Mouse (Mus musculus) embryonic fibroblast, embryonic 13.5 days (primary cell): ENCODE measurements at regions not wholly inside any gene's neighbourhood (a gene's known extent, or its start where the extent isn't known, plus 50 kb on each side); places are given as distances from the start of the nearest gene placed in this dataset.

ENCODE experiments used
- H3K27ac ChIP-seq: 2 replicates; pipeline ENCODE4 v1.5.1; 2012; ENCODE audit warnings: low read length, control low read depth, inconsistent platforms; ENCODE audit not compliant: insufficient read depth
- H3K4me1 ChIP-seq: 2 replicates; pipeline ENCODE4 v1.6.1; 2011; ENCODE audit warnings: low read length; ENCODE audit not compliant: control insufficient read depth, insufficient read depth
- H3K4me3 ChIP-seq: 2 replicates; pipeline ENCODE4 v1.5.1; 2011; ENCODE audit warnings: mild to moderate bottlenecking, control low read depth, low read length; ENCODE audit not compliant: insufficient read depth
- CTCF ChIP-seq: IDR thresholded peaks from 2 replicates; pipeline ENCODE4 v1.5.1; 2011; ENCODE audit warnings: mild to moderate bottlenecking, control low read depth, low read length, moderate library complexity, borderline replicate concordance; ENCODE audit not compliant: insufficient read depth
- POLR2A ChIP-seq: IDR thresholded peaks from 2 replicates; pipeline ENCODE4 v1.6.1; 2011; ENCODE audit warnings: low read depth, mild to moderate bottlenecking, control low read depth, low read length, moderate library complexity

DNA sequence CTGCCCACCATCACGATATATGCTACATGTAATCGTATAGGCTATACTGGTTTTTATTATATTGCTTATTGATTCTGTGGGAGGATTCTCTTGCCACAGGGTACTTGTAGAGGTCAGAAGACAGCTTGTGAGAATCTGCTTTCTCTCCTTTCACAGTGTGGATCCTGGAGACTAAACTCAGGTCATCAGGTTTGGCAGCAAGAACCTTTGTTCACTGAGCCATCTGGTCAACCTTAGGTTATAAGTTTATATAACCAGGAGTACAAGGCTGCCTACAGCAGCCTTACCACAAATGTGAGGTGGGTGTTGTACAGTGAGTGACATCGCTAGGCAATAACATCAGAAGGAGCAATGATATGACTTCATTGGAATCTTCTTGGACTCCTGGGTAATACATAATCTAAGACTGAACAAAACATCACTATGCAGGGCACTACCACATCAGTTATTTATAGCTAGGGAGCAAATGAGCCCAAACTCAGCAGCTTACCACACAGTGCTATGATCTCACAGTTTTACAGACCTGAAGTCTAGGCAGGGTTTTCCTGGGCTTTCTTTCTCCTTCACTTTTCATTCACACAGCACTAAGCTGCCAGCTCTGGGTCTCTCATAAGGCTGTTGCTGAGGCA, 89.0 kb downstream of the Gm815 start:
- no peaks in the 10 kb centered on the region for H3K4me1 ChIP-seq
- no peak overlapping the region for H3K4me3 ChIP-seq
- H3K27ac ChIP-seq, result no peak overlapping the region
- TF ChIP-seq POLR2A (no peak), CTCF (no peak)

DNA sequence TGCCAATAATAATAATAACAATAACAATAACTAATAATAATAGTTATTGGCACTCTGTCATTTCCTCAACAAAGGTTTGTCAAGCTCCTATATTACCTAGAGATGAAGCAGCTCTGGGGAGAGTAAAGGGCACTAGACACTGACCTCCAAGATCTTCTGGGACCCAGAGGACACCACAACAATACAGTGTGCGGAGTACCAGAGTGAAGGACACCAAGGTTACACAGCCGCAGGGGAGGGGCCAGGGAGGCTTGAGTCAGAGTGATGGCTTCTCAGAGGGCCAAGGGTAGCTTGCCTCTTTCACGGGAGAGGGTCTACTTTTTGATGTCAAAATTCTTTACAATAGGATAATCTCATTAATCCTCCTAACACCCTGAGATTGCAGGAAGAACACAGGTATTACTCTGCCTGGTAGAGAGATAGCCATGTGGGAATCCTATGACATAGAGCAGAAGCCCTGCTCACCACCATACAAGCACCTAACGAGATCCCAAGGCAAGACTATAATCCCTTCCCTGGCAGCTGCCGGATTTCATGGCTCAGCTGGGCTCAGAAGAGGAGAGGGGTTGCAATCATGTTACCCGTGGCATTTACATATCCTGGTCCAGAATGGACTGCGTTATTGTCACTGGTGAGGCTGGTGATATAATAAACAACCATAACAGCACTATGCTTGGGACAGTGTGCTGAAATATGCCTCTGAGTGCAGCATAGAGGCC, 91.1 kb downstream of the Gm815 start:
- H3K4me3 ChIP-seq, result no peak overlapping the region
- no peaks in the 10 kb centered on the region for H3K4me1 ChIP-seq
- no peak overlapping the region for H3K27ac ChIP-seq
- no peak for TF ChIP-seq POLR2A

DNA sequence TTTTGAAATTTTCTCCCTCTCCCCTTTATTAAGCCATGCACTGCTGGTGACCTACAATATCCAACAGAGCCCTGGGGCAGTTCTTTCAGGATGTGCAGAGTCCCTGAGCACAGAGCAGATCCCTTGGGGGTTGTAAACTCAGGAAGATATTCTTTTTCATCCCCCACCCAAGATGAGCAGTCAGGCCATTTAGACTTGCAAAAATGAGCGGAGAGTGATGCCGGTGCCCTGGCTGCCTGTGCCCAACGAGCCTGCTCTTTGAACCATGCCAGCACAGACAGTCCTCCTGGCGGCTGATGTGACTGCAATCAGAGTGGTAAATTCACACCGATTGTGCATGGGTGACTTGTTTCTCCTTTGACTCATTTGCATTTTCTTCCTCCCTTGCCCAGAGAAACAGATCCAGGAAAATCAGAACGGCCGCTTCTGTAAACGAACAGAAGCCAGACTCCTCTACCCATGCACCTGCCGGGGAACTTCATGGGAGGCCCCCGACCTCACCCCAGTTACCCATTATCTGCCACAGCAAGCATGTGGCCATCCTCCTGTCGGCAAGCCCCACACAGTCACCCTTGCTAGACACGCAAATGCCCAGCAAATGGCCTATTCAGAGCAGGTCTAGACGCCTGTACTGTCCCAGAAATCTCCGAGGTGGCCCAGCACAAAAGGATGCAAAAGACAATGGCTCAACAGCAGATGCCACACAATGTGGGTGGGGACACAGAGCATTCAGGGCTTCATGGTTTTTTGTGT, 92.4 kb downstream of the Gm815 start:
- no peak for TF ChIP-seq CTCF
- no peak for TF ChIP-seq POLR2A
- no peak overlapping the region for H3K27ac ChIP-seq
- no peak overlapping the region for H3K4me3 ChIP-seq
- H3K4me1 ChIP-seq, result no peaks in the 10 kb centered on the region

DNA sequence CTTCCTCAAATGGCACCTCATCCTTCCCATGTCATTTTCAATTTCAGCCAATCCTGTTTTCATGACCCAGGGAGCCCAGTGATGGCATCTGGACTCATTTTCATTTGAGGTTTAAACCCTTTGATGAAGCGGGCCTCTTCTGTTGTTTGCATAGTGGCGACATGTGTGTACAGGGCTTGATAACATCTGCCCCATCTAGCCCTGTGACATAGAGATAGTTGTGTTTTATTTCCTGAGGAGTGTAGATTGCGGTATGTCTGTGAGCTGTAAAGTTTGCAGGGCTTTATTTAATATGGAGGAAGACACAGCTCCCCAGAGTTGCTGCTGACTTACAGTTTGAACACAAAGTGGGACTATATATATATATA, 92.9 kb downstream of the Gm815 start:
- no peak for TF ChIP-seq POLR2A
- no peak for TF ChIP-seq CTCF
- Histone ChIP-seq H3K4me3 (no peak overlapping the region), H3K4me1 (no peaks in the 10 kb centered on the region), H3K27ac (no peak overlapping the region)

DNA sequence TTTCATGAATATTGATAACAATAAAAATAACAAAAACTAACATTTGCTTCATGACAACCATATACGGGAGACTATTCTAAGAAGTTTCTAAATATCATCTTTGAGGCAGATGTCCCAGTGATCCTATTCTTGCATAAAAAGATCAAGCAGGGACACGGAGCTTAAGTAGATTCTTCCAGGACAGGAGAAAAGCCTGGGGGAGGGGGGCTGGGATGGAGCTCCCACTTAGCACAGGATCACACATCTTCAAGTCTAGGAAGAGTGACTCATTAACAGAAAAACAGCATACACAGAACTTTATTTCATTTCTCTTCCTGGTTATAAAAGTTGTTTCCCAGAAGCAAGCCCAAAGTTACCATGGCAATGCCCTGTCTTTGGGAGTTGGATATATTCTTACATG, 93.6 kb downstream of the Gm815 start:
- no peak for TF ChIP-seq POLR2A
- no peak for TF ChIP-seq CTCF
- H3K27ac ChIP-seq, result no peak overlapping the region
- H3K4me1 ChIP-seq, result no peaks in the 10 kb centered on the region
- no peak overlapping the region for H3K4me3 ChIP-seq

DNA sequence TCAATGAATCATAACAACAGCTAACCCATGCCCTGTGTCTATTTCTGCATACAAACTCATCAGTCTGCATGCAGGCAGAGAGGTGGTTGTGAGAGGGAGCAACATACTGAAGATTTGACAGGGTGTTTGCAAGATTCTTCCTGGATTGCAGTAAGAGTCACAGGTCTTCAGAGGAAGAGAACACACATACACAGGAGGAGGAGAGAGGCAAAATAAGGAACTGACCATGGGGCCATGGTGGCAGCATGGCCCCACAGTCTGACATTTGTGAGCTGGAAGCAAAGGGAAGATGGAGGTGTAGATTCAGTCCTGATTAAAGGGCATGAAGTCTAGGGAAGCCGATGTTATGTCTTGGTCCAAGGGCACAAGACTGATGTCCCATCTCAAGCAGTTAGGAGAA, 101.0 kb downstream of the Gm815 start:
- no peak overlapping the region for H3K27ac ChIP-seq
- no peak overlapping the region for H3K4me3 ChIP-seq

DNA sequence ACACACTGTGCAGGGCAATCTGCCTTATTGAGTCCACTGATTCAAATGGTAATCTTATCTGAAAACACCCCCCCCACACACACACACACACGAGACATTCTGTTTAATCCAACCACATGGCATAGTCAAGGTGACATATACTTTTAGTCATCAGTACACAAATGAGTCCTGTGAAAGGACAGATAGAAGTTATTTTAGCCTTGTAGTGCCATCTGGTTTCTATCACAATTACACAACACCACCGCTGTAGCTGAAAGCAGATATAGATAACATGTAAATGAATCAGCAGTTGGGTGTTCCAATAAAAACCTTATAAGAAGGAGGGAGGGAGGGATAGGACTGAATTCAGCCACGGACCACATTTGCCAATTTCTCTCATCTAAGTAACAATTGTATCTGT, 101.5 kb downstream of the Gm815 start:
- Histone ChIP-seq H3K4me1 (peaks cover 3% of the 10 kb centered on the region; the same call in 1 of the 2 replicates), H3K4me3 (no peak overlapping the region), H3K27ac (no peak overlapping the region)
- TF ChIP-seq CTCF (no peak), POLR2A (no peak)

More for the DNA sequence above, 101.0 kb downstream of the Gm815 start:
- H3K4me1 ChIP-seq, result peaks cover 3% of the 10 kb centered on the region; the same call in 1 of the 2 replicates
- no peak for TF ChIP-seq POLR2A

DNA sequence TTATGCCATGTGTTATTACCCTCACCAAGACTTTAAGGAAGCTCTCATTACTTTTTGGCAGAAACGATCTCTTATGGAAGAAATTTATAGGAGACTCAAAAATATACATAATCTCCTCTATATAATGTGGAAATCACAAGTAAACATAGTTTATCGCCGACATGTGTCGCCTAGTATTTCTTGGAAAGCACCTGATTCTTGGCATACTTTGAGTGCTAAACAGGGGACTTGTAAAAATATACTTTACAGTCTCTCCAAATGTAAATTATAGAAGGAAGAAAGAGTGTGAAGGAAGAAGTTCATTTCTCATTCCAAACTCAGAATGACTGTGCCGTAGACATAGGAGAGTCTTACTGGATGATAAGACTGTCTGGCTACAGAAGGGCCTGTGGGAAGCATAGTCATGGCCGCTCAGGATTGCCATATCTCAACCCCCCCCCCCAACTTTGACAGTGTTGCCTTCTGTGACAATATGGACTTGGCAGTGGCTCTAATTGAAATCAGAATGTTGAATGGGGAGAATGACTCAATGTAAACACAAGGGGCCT, 102.3 kb downstream of the Gm815 start:
- Histone ChIP-seq H3K4me3 (no peak overlapping the region), H3K27ac (no peak overlapping the region), H3K4me1 (peaks cover 3% of the 10 kb centered on the region; the same call in 1 of the 2 replicates)
- no peak for TF ChIP-seq POLR2A
- no peak for TF ChIP-seq CTCF

DNA sequence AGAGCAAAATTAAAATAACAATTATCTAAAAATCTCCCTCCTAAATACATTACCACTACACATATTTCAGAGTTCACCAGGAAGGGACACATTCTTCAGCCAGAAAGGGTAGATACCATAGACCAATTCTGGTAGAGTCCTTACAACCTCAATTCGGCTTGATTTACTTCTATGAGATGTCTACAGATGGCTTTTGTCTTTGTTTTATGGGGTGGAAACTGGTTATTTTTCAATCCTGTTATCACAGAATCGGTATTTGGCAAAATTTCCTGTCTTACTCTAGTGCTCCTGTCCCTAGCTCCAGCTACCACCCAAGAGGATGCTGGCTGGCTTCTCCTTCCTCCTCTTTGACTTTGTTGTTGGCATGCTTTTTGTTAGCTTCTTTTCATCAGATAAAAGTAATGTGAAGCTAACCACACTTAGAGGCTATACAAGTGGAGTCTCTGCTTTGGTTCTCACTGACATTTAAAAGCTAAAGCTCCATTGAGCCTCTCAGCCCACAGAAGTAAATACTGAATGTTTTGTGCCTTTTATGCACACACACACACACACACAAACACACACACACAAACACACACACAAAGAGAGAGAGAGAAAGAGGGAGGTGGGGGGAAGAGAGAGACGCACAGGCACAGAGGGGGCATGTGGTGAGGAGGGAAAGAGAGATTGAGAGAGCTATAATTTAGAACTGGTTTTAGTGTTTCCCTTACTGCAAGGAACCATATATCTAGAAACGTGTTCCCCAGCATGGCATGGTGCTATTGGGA, 109.1 kb downstream of the Gm815 start:
- Histone ChIP-seq H3K27ac (no peak overlapping the region), H3K4me1 (no peaks in the 10 kb centered on the region), H3K4me3 (no peak overlapping the region)
- TF ChIP-seq POLR2A (no peak), CTCF (no peak)

DNA sequence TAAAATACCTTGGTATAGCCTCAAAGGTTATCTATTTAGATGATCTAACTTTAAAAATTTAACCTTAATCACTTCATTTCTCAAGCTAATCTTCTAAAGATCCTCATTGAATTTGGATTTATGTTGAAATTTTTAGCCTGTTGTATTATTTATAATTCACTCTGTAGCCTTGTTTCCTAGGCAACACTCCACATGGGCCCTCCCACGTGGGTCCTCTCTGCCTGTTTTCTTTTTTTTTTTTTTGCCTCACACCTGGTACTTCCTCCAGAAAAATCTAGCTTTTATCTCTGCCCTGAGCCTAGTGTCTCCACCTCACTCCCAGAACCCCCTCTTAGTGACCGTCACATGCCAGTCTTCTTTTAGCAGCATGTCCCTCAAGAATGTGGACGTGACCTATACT, 113.9 kb downstream of the Gm815 start:
- TF ChIP-seq CTCF, result no peak
- no peak for TF ChIP-seq POLR2A
- no peaks in the 10 kb centered on the region for H3K4me1 ChIP-seq
- H3K27ac ChIP-seq, result no peak overlapping the region
- no peak overlapping the region for H3K4me3 ChIP-seq
